Comparison of ENCODE assay signal across 19 mouse cellular contexts in genomic region chr2:93778616-93779015, GRCm38 (mm10).
"Had no signal": no experiment of that assay in that cellular context is flagged by ENCODE, and none has a peak within 500 bp of the region (broad histone marks: within the 10 kb centered on the region; RNA-seq: fewer than 3 reads in every experiment).

No protein-coding gene starts in this region.

- DNase-seq: gastrocnemius, postnatal 25 days; heart, adult 18-20 months; heart, postnatal 10 days; heart, postnatal 4 days; kidney, adult 18-20 months; kidney, adult 8-10 months; liver; liver, embryonic 13.5 days had no signal

- H3K4me2 ChIP-seq: heart, embryonic 12.5 days; hindbrain, embryonic 12.5 days; hindbrain, embryonic 14.5 days; limb, embryonic 12.5 days; liver, embryonic 11.5 days; liver, embryonic 13.5 days had no signal

- H3K36me3 ChIP-seq: hindbrain, embryonic 10.5 days; hindbrain, embryonic 12.5 days; intestine, embryonic 15.5 days; limb, embryonic 10.5 days had no signal

- H3K27me3 ChIP-seq: heart, embryonic 12.5 days; hindbrain, embryonic 12.5 days; intestine, embryonic 15.5 days; liver, embryonic 13.5 days had no signal

- H3K4me3 ChIP-seq: heart, embryonic 10.5 days; heart, embryonic 12.5 days; hindbrain, embryonic 10.5 days; hindbrain, embryonic 12.5 days; intestine, embryonic 15.5 days; layer of hippocampus, adult 2 months; left cerebral cortex, adult 2 months; limb, embryonic 10.5 days; limb, embryonic 12.5 days; liver, embryonic 13.5 days had no signal
